Mouse (Mus musculus) thymus, postnatal 25 days (tissue): ENCODE measurements around the gene Bpnt1.
"Not testable (repeated sequence)": the region's sequence is repeated elsewhere in the genome, so short reads cannot be mapped to it uniquely, and the experiment has no call there.

Experiments
- DNase-seq: peaks from one replicate; pipeline ENCODE4 v3.0.0; 2022

Gene Bpnt1

DNA sequence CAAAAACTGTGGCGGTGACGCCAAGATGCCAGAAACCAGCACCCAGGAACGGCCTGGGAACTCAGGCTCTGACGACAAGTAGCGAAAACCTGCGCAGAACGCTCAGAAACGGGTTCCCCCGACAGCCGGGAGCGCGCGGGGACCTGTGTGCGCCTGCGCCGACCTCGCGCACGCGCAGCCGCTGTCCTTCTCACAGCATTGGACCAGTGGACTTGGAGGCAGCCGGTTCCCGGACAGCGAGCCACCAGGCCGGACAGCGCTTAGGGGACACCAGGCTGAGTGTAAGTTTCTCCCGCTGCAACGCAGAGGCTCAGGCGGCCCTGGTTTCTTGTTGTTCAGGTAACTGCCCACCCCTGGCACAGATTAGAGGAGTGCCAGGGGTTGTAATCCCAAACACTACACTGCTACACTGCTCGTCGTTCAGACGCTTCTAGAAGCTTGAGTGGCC, at the start of gene Bpnt1:
Bpnt1 (plus strand) TSS at position 167 of the 448 bp plus-strand sequence.
- DNase-seq = peak; percentile 81

DNA sequence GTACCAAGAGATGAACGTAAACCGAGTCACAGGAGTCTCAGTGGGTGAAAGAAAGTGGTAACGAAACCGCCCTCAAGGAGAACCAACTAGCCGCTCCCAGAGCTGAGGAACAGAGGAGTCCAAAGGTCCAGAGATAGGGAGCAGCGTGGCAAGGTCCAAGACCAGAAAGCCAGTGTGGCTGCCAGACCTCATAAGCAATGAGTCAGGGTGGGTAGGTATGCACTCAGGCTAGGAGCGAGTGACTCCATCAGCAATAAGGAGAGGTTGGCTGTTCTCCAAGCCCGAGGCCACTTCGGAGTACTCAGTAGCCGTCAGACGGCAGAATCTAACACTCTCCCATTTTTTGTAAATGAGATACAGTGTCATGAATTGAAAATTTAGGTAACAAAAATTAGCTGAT, 49.1 kb upstream of the Bpnt1 start:
- no peak for DNase-seq

DNA sequence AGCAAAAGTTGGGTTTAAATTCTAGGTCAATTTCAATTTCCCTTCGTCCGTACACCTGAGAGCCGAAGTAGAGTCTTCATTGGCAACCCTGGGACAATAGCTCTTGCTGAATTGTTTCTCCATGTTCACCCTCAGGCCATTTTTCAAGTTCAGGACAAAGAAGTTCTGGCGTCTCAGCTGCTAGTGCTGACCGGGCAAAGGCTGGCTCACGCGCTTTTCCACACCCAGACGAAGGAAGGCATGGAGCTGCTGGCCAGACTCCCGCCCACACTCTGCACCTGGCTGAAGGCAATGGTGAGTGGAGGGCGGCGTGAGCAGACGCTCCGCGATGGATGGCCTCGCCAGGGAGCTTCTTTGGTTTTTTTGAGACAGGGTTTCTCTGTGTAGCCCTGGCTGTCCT, 48.7 kb upstream of the Bpnt1 start:
- DNase-seq = no peak

DNA sequence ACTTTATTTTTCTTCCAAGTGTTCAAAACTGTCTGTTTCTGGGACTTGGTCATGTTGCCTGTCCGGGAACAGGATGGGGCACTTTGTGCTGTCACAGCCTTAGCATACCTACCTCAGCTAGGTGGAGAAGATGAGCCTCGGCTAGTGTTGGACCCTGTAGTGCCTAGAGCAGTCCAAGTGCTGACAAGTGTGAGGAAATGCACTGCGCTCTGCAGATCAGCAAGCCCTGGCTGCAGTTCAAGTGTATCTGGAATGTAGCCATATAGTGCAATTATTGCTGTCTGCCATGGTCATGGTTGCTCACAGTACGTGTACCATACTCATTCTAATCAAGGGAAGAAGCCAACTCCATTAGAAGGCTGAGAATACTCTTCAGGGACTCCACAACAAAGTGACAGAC, 47.2 kb upstream of the Bpnt1 start:
- no peak for DNase-seq

DNA sequence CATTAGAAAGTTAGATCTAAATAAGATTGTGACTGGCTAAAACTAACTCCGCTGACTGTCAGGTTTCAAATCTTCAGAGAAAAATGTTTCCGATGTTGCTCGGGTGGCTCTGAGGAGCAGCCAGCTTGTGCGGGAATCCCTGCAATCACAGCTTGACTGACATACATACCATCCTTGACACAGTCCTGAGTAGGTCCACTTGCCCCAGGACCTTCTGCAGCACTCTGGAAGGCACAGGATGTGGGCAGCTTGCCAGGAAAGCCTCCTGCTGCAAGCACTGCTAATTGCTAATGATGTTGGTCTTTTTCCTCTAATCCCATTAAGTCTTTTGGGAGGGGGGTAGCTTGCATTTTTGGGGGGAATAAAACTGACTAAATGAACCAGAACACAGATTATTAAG, 46.8 kb upstream of the Bpnt1 start:
- no peak for DNase-seq

DNA sequence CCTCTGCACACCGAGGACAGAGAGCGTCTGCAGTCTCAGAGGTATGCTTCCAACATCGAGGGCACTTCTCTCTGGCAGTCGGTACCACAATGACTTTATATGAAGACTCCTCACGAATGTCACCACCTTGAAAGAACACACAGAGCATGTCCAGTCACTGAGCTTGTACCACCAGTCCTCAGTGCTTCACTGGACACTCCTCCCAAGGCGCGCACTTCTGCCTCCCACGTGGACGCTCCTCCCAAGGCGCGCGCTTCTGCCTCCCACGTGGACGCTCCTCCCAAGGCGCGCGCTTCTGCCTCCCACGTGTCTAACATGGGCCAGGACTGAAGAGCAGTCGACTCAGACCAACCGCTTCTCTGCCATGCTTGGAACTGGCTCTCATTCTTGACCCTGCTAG, 44.9 kb upstream of the Bpnt1 start:
- no peak for DNase-seq

DNA sequence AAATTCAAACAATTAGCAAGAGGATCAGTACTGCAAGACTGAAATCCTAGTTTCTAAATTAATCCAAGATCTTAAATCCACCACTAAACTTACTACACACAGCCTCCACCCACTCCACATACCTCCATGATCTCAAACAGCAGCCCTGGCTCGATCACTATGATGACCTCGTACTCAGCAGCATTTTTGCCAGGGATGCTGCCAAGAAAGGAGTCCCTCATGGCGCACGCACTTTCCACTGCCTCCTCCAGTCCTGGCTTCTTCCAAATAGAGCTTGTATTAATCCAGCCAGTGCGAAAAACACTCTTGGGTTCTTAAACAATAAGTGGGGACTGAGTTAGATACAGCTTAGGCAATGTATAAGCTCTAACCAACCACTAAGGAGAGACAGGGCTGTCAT, 42.7 kb upstream of the Bpnt1 start:
- DNase-seq = no peak

DNA sequence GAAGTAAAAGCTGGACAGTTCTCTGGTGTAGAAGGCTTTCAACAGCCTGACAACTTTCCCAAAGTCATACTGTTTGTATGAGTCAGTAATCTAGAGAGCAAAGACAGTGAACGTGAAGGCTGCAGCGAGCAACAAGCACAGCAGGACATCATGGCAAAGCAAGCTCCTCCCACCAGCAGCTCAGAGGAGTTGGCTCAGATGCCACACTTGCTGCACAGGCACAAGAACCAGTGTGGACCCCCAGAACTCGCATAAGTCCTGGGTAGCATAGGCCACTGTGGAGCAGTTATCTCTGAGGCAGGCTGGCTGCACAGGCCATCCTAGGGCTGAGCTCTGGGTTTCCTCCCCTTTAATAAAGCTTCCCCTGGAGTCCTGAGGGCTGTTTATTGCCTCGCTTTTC, 40.6 kb upstream of the Bpnt1 start:
- DNase-seq = no peak

- DNase-seq = no peak
These were observed 39.1 kb upstream of the Bpnt1 start for GRCm38 (mm10) chr1:185292646-185293360.

DNA sequence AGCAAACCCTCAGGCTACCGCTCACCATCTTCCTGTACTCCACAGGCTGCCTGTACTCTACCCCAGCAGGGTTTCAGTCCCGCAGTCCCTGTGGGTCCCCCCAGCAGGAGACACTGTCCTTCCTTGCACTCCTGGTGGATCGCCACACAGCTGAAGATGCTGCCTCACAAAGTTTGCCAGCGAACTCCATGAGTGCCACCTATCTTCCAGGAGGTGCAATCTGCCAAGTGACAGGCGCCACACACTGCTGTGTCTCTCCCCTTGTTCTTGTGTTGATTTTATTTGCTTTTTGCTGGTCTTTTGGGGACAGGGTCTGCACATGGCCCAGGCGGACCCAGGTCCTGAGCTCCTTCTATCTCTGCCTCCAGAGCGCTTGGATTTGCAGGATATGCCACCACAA, 35.1 kb upstream of the Bpnt1 start:
- no peak for DNase-seq

DNA sequence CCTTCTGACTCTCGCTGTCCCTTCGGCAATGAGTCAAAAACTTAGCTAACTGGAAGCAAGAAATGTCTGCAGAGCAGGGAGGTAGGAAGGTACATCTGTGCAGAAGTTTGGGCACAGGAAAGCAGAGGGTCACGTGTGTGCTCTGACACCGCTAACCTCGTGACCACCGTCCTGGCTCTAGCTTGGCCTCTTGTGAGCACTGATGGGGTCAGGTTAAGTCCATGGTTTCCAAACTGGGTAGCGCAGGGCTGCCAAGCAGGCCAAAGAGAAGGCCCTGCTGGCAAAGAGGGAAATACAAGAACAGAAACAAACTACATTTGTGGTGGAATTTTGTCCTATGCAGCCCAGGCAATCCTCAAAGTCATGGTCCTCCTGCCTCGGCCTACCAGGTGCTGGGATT, 33.5 kb upstream of the Bpnt1 start:
- no peak for DNase-seq

- no peak for DNase-seq
These were observed 29.1 kb upstream of the Bpnt1 start for GRCm38 (mm10) chr1:185302816-185303215.

DNA sequence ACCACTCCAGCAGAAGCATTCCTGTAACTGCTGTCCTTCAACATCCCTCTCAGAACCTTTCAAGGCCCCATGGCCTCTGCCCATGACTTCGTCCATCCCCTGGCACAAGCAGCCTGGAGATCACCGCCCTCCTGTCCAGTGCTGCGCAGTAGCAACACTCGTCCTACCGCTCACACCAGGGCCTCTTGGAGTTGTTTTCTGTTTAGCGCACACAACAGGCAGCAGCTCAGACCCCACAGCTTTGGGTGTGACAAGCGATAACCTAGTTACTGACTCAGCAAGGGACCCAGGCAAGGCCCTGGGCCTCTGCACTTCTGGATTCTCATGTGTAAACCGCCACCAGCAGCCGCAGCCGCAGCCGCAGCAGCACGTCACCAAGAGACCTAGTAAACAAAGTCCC, 25.1 kb upstream of the Bpnt1 start:
- DNase-seq = no peak

DNA sequence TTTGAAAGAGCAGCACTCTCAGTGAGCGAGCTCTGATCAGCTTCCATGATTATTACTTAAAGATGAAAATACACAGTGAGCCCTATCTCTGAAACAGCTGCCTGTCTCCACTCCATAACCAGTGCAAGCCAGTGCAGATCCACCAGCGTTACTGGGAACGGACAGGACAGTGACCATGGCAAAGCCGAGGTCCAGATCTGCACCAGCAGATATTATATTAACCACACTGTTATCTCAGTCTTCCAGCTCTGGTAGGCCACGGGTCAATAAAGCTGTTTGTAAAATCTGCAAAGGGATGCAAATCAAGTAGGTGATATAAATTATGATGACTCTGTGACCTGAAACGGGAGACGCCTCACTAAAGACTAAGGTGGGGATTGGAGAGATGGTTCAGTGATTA, 24.3 kb upstream of the Bpnt1 start:
- DNase-seq = no peak

DNA sequence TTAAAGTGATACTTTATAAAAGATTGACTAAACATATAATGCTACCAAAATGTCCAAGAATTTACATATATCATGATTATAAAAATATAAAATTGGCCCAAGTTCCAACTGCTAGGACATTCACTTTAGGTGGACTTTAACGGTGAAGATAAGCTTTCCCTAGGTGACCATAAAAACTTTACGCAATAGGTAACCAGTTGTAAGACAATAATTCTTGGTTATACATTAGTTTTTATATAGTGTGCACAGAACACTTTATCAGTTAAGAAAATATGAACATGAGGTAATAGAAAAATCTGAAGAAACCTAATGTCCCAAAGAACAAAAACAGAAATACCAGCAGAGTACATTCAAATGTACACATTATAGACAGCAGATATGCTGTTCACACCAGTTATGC, 23.6 kb upstream of the Bpnt1 start:
- DNase-seq = no peak

DNA sequence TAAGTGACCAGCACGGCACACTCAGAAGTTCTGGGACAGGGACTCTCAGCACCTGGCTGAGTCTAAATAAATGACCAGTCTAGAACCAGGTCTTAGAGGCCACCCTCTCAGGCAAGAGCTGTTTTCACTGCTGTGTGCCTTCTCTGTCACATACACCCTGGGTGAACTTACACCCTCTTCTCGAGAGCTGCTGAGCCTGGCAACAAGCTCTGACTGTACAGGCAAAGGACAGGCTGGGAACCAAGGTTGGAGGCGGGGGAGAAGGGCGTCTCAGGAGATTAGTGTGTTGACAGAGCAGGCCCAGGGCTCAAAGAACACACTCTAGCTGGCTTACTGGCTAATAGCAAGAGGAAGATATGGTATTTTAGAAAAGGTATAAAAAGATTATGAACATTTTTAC, 23.0 kb upstream of the Bpnt1 start:
- no peak for DNase-seq

- DNase-seq = no peak
These were observed 20.0 kb upstream of the Bpnt1 start for GRCm38 (mm10) chr1:185311949-185312348.

GRCm38 (mm10) chr1:185314546-185314945, 17.4 kb upstream of the Bpnt1 start:
- DNase-seq = no peak

DNA sequence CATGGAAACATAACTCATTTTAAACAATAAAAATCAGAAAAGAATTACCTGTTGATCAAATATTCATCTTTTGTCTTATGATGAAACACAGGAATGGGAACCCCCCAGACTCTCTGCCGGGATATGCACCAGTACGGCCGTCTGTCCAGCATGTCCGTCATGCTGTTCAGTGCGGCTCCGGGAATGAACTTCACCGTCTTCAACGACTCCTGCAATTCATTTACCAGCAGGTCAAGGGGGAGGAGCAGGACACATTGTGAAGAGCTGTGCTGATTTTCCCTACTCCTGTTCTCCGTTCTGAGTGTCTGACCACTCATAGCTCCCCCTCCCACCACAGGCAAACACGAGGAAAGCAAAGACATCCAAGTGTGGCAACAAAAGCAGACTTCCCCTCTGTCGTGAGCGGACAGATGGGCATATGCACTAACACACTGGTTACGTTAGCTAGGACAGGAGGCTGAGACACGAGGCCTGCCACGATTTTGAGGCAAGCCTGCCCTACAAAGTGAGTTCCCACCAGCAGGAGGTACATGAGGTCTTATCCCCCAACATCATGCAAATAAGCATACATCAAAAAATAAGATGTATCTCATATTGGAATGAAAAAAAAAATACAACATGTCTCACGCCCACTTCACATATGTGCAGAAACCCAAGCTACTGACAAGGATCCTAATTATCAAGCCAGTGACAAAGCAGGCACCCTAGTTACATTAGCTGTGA, 15.9 kb upstream of the Bpnt1 start:
- no peak for DNase-seq

DNA sequence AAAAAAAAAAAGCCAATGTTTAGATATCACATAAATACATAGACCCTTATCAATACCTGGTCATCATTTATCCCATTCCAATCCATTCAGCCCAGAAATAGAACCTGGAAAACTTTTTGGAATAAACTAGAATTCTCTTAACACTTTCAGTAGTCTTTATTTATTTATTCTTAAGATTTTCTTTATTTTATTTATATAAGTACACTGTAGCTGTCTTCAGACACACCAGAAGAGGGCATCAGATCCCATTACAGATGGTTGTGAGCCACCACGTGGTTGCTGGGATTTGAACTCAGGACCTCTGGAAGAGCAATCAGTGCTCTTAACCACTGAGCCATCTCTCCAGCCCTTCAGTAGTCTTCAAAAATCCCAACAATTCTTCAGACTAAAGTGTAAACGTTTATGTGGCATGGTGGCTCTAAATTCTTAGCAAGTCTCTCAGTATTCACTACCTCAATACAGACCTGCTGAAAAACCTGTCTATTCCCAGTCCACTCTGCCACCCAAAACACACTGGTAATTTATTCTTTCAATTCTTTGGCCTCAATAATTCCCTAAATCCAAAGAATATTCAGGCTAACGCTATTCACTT, 4.1 kb upstream of the Bpnt1 start:
- not testable (repeated sequence) for DNase-seq

DNA sequence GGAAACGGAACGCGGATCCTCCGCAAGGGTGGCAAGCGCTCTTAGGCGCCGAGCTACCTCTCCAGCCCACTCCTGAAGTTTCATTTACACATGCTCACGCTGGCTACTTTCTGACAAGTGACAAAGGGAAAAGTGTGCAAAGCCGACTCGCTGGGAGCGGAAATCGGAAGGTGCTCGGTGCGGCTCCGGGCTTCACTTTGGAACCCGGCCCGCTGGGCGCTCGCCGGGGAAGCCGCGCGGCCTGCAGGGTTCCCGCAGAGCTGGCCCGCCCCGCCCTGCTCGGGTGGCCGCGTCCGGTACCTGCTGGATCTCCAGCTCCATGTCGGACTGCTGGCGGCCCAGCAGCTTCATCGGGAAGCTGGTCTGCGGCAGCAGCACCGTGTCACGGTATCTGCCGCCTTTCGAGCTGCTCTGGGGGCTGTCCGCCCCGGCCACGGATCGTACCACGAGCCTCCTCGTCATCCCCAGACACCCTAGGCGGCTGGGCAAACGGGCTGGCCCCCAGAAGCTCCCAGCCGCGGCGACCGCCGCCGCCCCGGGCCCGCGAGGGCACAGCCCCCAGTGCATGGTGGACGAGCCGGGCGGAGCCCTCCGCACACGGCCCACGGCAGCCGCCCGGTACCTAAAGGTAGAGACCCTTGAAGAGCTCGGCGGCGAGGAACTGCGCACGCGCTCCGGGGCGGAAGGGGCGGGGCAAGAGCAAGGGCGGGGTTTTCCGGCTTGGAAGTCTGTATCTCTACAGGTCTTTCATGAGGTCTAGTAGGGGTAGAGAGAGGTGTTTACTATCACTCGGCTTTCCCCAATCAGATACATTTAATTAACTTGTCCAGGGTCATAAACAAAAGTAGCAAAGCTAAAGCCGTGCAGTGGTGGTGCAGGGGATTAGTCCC, 3.0 kb upstream of the Bpnt1 start, which contains the start of gene Iars2:
Iars2 (minus strand) TSS at position 676 of the 890 bp plus-strand sequence.
- DNase-seq = peak; percentile 96

DNA sequence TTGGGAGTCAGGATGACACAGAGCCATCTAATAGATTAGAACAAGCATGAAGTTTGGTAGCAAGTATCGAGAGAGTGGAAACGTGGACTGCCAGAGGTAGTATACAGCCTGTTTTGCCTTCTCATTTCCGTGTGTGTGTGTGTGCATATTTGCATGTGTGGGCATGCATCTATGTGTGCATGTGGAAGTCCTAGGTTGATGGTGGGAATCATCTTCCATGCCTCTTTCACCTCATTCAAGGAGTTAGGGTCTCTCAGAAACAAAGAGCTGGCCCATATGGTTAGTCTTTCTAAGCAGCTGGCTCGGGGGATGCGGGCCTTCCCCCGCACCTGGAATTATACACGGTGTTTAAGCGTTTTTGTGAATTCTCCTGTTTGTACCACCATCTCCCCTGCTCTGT, 2.1 kb upstream of the Bpnt1 start:
- no peak for DNase-seq

GRCm38 (mm10) chr1:185331364-185331763, 585 bp upstream of the Bpnt1 start:
- no peak for DNase-seq
